Mouse (Mus musculus) liver, adult 2 months (tissue): Measurements from ENCODE around the gene Bbs9. TPM values are rescaled to one million over a fixed set of nuclear protein-coding genes. Genes with fewer than 3 reads are reported as not detected.

Experiments
- DNase-seq: peaks from one replicate; pipeline ENCODE4 v3.0.0-alpha.2; 2011; ENCODE audit warnings: low read depth, low spot score; ENCODE audit errors: extremely low read depth
- H3K27ac ChIP-seq: fragments of 200-500 bp; replicated peaks from 2 replicates; pipeline ENCODE4 v1.5.1; 2012; ENCODE audit warnings: low read depth, mild to moderate bottlenecking, control low read depth, inconsistent platforms, low read length; ENCODE audit not compliant: insufficient read depth
- H3K27me3 ChIP-seq: fragments of 200-500 bp; 2 replicates; pipeline ENCODE4 v1.6.1; 2012; ENCODE audit warnings: mild to moderate bottlenecking, moderate library complexity, low read length, inconsistent platforms; ENCODE audit not compliant: control insufficient read depth, insufficient read depth
- H3K36me3 ChIP-seq: fragments of 200-500 bp; 2 replicates; pipeline ENCODE4 v1.6.1; 2012; ENCODE audit warnings: low read length, inconsistent platforms; ENCODE audit not compliant: control insufficient read depth, insufficient read depth
- H3K4me1 ChIP-seq: fragments of 200-500 bp; 2 replicates; pipeline ENCODE4 v1.6.1; 2011; ENCODE audit warnings: low read length; ENCODE audit not compliant: control insufficient read depth, insufficient read depth
- H3K4me3 ChIP-seq: fragments of 200-500 bp; 2 replicates; pipeline ENCODE4 v1.5.1; 2011; ENCODE audit warnings: low read depth, mild to moderate bottlenecking, control low read depth, low read length, moderate library complexity; ENCODE audit not compliant: insufficient read depth
- H3K79me2 ChIP-seq: fragments of 200-500 bp; 2 replicates; pipeline ENCODE4 v1.6.1; 2012; ENCODE audit warnings: inconsistent platforms, mild to moderate bottlenecking, low read length, moderate library complexity; ENCODE audit not compliant: control insufficient read depth, insufficient read depth
- H3K9ac ChIP-seq: fragments of 200-500 bp; 2 replicates; pipeline ENCODE4 v1.6.1; 2012; ENCODE audit warnings: low read depth, mild to moderate bottlenecking, control low read depth, inconsistent platforms, low read length
- CTCF ChIP-seq: fragments of 200-500 bp; IDR thresholded peaks from 2 replicates; pipeline ENCODE4 v1.5.1; 2011; ENCODE audit warnings: low read depth, low read length, control low read depth
- POLR2A ChIP-seq: fragments of 200-500 bp; IDR thresholded peaks from 2 replicates; pipeline ENCODE4 v1.6.1; 2011; ENCODE audit warnings: low read length, control low read depth; ENCODE audit not compliant: insufficient read depth; ENCODE audit errors: extremely low read depth
- WGBS: fragments of 180-500 bp; shearing (Covaris S2); methylation state at CpG from one replicate; pipeline ENCODE4 v1.1.7; 2018; 5-methylcytosine and 5-hydroxymethylcytosine counted together
- polyA plus RNA-seq: library from polyadenylated mRNA; depleted of rRNA; stranded (reverse); fragments of >200 nt; gene quantifications from 2 replicates; pipeline ENCODE4 v1.2.3, GENCODE M21; 2012
- total RNA-seq: library from RNA; depleted of rRNA; stranded (reverse); fragments of >200 nt; gene quantifications from 2 replicates; pipeline ENCODE4 v1.2.3, GENCODE M21; 2014

The Bbs9 gene
- total and polyA plus RNA-seq, 2 experiments = 3.3 to 8.0 TPM

GRCm38 (mm10) chr9:22457142-22457835 is 18.2 kb upstream of the Bbs9 start:
- DNase-seq = peak; percentile 49
- Histone ChIP-seq H3K4me1 (peaks cover 5% of the 10 kb centered on the region), H3K79me2 (peaks cover 20% of the 10 kb centered on the region), H3K36me3 (peaks cover 35% of the 10 kb centered on the region), H3K9ac (no peak overlapping the region), H3K27me3 (no peaks in the 10 kb centered on the region), H3K4me3 (no peak overlapping the region), H3K27ac (no peak overlapping the region)
- 34% methylated on average over 11 of the region's 11 CpGs for WGBS
- no peak for TF ChIP-seq CTCF
- no peak for TF ChIP-seq POLR2A

GRCm38 (mm10) chr9:22461946-22462345 is 13.6 kb upstream of the Bbs9 start:
- H3K4me1 ChIP-seq = peaks cover 9% of the 10 kb centered on the region
- peak; percentile 98 for DNase-seq
- no peak overlapping the region for H3K4me3 ChIP-seq
- 17% methylated on average over 3 of the region's 3 CpGs for WGBS
- TF ChIP-seq POLR2A (no peak), CTCF (no peak)
- no peaks in the 10 kb centered on the region for H3K27me3 ChIP-seq
- H3K79me2 ChIP-seq = peaks cover 24% of the 10 kb centered on the region
- H3K9ac ChIP-seq = no peak overlapping the region
- H3K27ac ChIP-seq = 0 out of 2 replicates have a peak overlapping the region, but pooled peaks have one; percentile 25
- peaks cover 8% of the 10 kb centered on the region; the same call in 1 of the 2 replicates for H3K36me3 ChIP-seq

DNA sequence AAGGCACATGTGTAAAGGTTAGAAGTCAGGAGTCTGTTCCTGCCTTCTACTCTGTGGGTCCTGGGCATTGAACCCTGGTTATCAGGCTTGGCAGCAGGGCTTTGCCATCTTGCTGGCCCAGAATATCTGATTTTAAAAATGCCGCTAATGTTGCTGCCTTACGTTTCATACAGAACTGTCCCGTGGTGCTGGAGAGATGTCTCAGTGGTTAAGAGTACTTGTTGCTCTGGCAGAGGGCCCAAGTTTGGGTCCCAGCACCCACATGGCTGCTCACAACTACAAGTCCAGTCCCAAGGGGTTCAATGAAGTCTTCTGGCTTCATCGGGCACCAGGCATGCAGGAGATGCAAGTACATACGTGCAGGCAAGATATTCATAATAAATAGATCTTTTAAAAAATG is 9.3 kb upstream of the Bbs9 start:
- Histone ChIP-seq H3K36me3 (no peaks in the 10 kb centered on the region), H3K27ac (no peak overlapping the region), H3K27me3 (no peaks in the 10 kb centered on the region), H3K79me2 (peaks cover 16% of the 10 kb centered on the region; the same call in 1 of the 2 replicates), H3K9ac (no peak overlapping the region), H3K4me3 (no peak overlapping the region), H3K4me1 (peaks cover 9% of the 10 kb centered on the region)
- 88% methylated on average over 5 of the region's 5 CpGs for WGBS
- TF ChIP-seq POLR2A = no peak
- no peak for TF ChIP-seq CTCF
- DNase-seq = no peak

GRCm38 (mm10) chr9:22467371-22468169 is 7.9 kb upstream of the Bbs9 start:
- TF ChIP-seq CTCF (no peak), POLR2A (no peak)

GRCm38 (mm10) chr9:22468170-22468898 is 7.2 kb upstream of the Bbs9 start:
- TF ChIP-seq POLR2A (peak; percentile 86), CTCF (no peak)
- DNase-seq = peak; percentile 58
- H3K4me1 ChIP-seq = no peaks in the 10 kb centered on the region
- peak overlapping the region; percentile 96 for H3K27ac ChIP-seq
- H3K27me3 ChIP-seq = no peaks in the 10 kb centered on the region
- H3K79me2 ChIP-seq = peaks cover 10% of the 10 kb centered on the region; the same call in 1 of the 2 replicates
- 3% methylated on average over 43 of the region's 43 CpGs for WGBS
- peak overlapping the region; percentile 96 for H3K4me3 ChIP-seq
- H3K9ac ChIP-seq = peak overlapping the region; percentile 98
- H3K36me3 ChIP-seq = no peaks in the 10 kb centered on the region

More at GRCm38 (mm10) chr9:22467371-22468169, 7.9 kb upstream of the Bbs9 start:
- peaks cover under 1% of the 10 kb centered on the region for H3K4me1 ChIP-seq
- H3K79me2 ChIP-seq = peaks cover 10% of the 10 kb centered on the region; the same call in 1 of the 2 replicates
- H3K27me3 ChIP-seq = no peaks in the 10 kb centered on the region
- peak; percentile 70 for DNase-seq
- H3K9ac ChIP-seq = peak overlapping the region; percentile 98
- peak overlapping the region; percentile 96 for H3K4me3 ChIP-seq
- under 1% methylated on average over 71 of the region's 73 CpGs for WGBS
- H3K36me3 ChIP-seq = no peaks in the 10 kb centered on the region
- peak overlapping the region; percentile 96 for H3K27ac ChIP-seq

GRCm38 (mm10) chr9:22468899-22469259 is 6.6 kb upstream of the Bbs9 start:
- no peaks in the 10 kb centered on the region for H3K27me3 ChIP-seq
- no peak overlapping the region for H3K9ac ChIP-seq
- H3K4me3 ChIP-seq = no peak overlapping the region
- peaks cover 10% of the 10 kb centered on the region; the same call in 1 of the 2 replicates for H3K79me2 ChIP-seq
- no peak for DNase-seq
- no peaks in the 10 kb centered on the region for H3K36me3 ChIP-seq
- no peak for TF ChIP-seq CTCF
- TF ChIP-seq POLR2A = no peak
- no peaks in the 10 kb centered on the region for H3K4me1 ChIP-seq
- H3K27ac ChIP-seq = no peak overlapping the region
- WGBS = 71% methylated on average over 8 of the region's 8 CpGs
